Mouse (Mus musculus): Measurements from ENCODE around the gene Crebrf. TPM values are rescaled to one million over a fixed set of nuclear protein-coding genes. Genes with fewer than 3 reads are reported as not detected.

Crebrf gene
- polyA plus RNA-seq, 1 experiment from 2014 or later, result 23.9 TPM

DNA sequence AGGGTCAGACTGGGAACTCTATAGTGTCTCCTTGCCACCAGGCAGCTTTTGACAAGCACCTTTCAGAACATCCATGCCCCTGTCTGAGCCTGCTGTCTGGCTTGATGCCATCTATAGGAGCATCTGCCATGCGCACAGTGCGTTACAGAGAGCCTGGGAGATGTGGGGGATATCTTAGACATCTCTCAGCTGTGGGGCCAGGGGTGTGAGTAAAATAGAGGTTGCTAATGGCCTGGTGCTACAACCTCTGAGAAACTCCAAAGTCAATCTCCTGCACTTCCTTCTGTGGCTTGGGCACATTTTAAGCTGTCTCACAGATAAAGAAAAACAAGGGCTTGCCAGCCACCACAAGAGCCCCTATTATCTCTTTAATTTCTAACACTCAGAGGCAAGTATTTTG is 25.6 kb upstream of the Crebrf start:
- in situ Hi-C loops (cut with MboI; ENCODE audit: low pct_unique_long_range_greater_than_20kb), result no loop called here
- DNase-seq (ENCODE audit: low read depth, low spot score) (no peak), ATAC-seq (no peak)
- CTCF ChIA-PET, result interaction anchor here (1.1 to 1.6 kb wide), 3 partner anchors 10 to 100 kb away, joined by 3 to 6 read pairs (median 5); no protein-coding TSS in a partner anchor
- POLR2A ChIA-PET, result no interaction called here
- H3K27me3 ChIP-seq, result no peaks in the 10 kb centered on the region
- TF ChIP-seq CTCF (IDR thresholded peaks at IDR 0.05), result no peak

DNA sequence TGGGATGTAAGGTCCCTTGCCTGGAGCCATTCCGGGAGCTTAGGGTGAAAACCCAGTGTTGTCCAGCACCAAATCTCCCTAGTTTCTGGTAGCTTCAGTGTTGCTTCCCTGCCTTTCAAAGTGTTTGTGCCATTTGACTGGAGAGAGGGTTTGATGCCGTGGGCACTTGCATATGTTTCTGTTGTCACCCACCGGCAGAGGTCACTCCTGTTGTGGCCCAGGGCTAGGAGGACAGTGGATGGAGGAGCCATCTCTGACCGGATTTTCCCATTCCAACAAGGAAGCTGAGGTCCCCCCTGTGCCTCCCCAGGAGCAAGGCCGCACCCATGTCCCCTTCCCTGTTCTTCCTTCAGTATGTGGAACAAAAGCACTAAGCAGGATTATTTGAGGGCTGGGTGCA is 25.2 kb upstream of the Crebrf start:
- no peak for TF ChIP-seq CTCF (IDR thresholded peaks at IDR 0.05)
- in situ Hi-C loops (cut with MboI; ENCODE audit: low pct_unique_long_range_greater_than_20kb), result no loop called here
- no peaks in the 10 kb centered on the region for H3K27me3 ChIP-seq
- CTCF ChIA-PET, result interaction anchor here (1.1 to 2.0 kb wide), 3 partner anchors 11 to 99 kb away, joined by 3 to 8 read pairs (median 6); no protein-coding TSS in a partner anchor
- ATAC-seq, result no peak
- POLR2A ChIA-PET, result interaction anchor here (1.1 kb wide), 1 partner anchor 13 kb away, joined by 3 read pairs; no protein-coding TSS in a partner anchor
- DNase-seq (ENCODE audit: low read depth, low spot score), result no peak

DNA sequence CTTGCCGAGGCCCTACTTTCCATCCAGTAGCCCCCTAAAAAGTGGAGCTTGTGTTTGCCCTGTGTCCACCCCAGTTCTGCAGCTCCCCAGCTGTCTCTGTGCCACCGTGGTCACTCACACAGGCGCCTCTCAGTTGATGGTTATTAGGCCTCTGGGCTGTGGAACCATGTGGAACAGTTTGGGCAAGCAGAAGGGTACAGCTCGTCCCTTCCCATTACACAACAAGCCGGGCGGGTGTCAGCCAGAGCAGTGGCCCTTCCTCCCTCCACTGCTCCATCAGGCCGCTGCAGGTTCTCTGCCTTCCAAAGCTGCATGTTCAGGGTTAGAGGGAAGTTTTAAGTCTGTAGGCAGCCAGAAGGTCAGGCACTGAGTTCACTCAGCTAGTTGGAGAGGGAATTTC is 24.3 kb upstream of the Crebrf start:
- DNase-seq (ENCODE audit: low read depth, low spot score) (no peak), ATAC-seq (no peak)
- TF ChIP-seq CTCF (IDR thresholded peaks at IDR 0.05), result no peak
- ChIA-PET POLR2A (interaction anchor here (0.8 to 1.1 kb wide), 2 partner anchors 10 to 13 kb away, joined by 3 read pairs; no protein-coding TSS in a partner anchor), CTCF (interaction anchor here (0.8 to 2.0 kb wide), 2 partner anchors 10 to 12 kb away, joined by 3 to 8 read pairs; no protein-coding TSS in a partner anchor)
- in situ Hi-C loops (cut with MboI; ENCODE audit: low pct_unique_long_range_greater_than_20kb), result no loop called here
- H3K27me3 ChIP-seq, result no peaks in the 10 kb centered on the region

GRCm38 (mm10) chr17:26693424-26693823 is 22.0 kb upstream of the Crebrf start:
- in situ Hi-C loops (cut with MboI; ENCODE audit: low pct_unique_long_range_greater_than_20kb), result no loop called here
- CTCF ChIA-PET, result interaction anchor here (0.9 kb wide), 1 partner anchor 9 kb away, joined by 3 read pairs; no protein-coding TSS in a partner anchor
- no peaks in the 10 kb centered on the region for H3K27me3 ChIP-seq
- no peak for ATAC-seq
- POLR2A ChIA-PET, result interaction anchor here (1.2 kb wide), 1 partner anchor 15 kb away, joined by 3 read pairs; no protein-coding TSS in a partner anchor
- no peak for DNase-seq (ENCODE audit: low read depth, low spot score)
- TF ChIP-seq CTCF (IDR thresholded peaks at IDR 0.05), result no peak

DNA sequence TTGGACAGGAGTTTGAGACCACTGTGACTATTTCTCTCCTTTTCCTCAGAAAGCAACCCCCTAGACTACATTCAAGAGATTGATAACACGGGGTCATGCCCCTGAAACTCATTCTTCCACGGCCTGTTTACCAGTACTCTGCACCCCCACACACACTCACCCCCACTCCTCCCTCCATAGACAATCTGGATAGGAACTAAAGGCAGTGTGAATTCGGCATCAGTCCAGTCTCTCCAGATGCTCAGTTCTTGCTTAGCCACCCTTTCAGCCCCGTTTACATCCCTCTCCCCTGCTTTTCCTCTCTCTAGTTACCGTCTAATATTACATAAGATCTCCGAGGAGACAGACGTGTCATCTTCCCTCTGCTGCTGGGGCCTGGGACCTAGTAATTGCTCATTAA is 21.3 kb upstream of the Crebrf start:
- no peak for TF ChIP-seq CTCF (IDR thresholded peaks at IDR 0.05)
- DNase-seq (ENCODE audit: low read depth, low spot score) (no peak), ATAC-seq (no peak)
- ChIA-PET POLR2A (no interaction called here), CTCF (no interaction called here)
- no peaks in the 10 kb centered on the region for H3K27me3 ChIP-seq
- in situ Hi-C loops (cut with MboI; ENCODE audit: low pct_unique_long_range_greater_than_20kb), result no loop called here

DNA sequence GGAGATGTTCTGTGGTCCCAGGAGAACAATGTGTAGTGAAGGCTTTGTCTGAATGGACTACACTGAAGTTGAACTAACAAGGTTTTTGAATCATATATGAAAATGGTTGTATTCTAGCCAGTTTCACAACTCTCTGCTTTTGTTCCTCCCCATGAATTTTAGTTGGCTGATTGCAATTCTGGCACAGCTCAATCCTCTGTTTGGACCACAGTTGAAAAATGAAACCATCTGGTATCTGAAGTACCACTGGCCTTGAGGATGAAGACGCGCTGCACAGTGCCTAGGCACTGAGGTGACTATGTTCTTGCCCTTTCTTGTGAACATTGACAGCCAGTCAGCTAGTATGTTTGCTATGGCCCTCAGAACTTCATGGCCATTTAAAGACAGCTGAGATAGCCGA is 20.3 kb upstream of the Crebrf start:
- DNase-seq (ENCODE audit: low read depth, low spot score) (no peak), ATAC-seq (no peak)
- in situ Hi-C loops (cut with MboI; ENCODE audit: low pct_unique_long_range_greater_than_20kb), result no loop called here
- TF ChIP-seq CTCF (IDR thresholded peaks at IDR 0.05), result no peak
- no peaks in the 10 kb centered on the region for H3K27me3 ChIP-seq
- ChIA-PET CTCF (no interaction called here), POLR2A (interaction anchor here (0.5 to 2.1 kb wide), 5 partner anchors 10 to 799 kb away, joined by 3 to 7 read pairs (median 3); no protein-coding TSS in a partner anchor)

DNA sequence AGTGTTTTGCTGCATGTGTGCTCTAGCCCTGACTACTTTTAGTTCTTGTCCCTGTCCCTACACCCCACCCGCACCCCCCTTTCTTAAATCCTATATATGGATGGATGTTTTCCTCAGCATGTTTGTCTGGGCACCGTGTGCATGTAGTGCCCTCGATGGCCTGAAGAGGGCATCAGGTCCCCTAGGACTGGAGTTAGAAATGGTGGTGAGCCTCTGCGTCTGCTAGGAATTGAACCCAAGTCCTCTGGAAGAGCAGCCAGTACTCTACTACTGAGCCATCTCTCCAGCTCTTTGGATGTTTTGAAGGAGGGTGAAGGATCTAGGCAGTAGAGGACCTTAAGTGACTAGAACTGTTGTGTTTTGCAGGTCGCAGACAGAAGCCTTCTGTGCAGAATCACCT is 16.6 kb upstream of the Crebrf start:
- ChIA-PET CTCF (interaction anchor here (1.2 to 1.8 kb wide), 5 partner anchors 10 to 235 kb away, joined by 3 to 6 read pairs (median 3); no protein-coding TSS in a partner anchor), POLR2A (no interaction called here)
- ATAC-seq (no peak), DNase-seq (ENCODE audit: low read depth, low spot score) (no peak)
- peak; percentile 56 for TF ChIP-seq CTCF (IDR thresholded peaks at IDR 0.05)
- in situ Hi-C loops (cut with MboI; ENCODE audit: low pct_unique_long_range_greater_than_20kb), result no loop called here
- H3K27me3 ChIP-seq, result no peaks in the 10 kb centered on the region

DNA sequence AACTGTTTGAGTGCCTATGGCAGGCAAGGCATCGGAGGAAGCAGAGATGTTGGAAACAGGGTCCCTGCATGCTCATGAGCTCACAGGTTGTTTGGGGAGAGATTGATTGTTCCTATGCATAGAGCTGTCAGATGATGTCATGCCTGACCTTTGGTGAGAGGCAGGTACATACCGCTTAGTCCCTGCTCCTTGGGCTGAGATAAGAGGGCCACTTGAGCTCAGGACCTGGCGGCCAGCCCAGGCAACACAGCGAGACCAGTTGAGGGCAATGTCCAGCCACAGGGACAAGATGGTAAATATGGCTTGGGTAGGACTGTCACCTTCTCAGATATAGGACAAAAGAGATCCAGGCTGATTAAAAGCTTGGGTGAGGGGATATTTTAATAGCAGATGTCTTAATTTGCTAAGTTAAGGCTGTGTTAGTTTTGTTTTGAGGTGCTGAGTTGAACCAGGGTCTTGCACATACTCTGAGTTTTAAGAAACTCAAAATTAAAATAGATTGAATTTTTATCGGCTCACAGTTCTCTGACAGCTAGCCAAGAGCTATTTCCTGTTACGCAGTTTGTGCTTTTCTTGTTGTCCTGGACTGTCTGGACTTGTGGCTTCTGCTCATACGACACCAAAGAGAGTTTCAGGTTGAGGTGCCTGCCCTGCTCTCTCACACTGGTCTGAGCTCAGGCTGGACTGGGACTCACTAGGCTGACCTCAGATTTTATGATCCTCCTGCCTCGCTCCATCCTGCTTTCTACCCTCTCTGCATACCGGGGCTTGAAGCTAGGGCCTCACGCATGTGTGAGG is 15.4 kb upstream of the Crebrf start:
- ChIA-PET POLR2A (no interaction called here), CTCF (interaction anchor here (0.7 to 1.8 kb wide), 6 partner anchors 9 to 237 kb away, joined by 3 to 6 read pairs (median 4); no protein-coding TSS in a partner anchor)
- no peak for ATAC-seq
- DNase-seq (ENCODE audit: low read depth, low spot score), result no peak
- no peaks in the 10 kb centered on the region for H3K27me3 ChIP-seq
- in situ Hi-C loops (cut with MboI; ENCODE audit: low pct_unique_long_range_greater_than_20kb), result no loop called here
- TF ChIP-seq CTCF (IDR thresholded peaks at IDR 0.05), result no peak

- ATAC-seq, result no peak
- CTCF ChIA-PET, result interaction anchor here (1.5 kb wide), 1 partner anchor 10 kb away, joined by 4 read pairs; no protein-coding TSS in a partner anchor
- POLR2A ChIA-PET, result no interaction called here
- no peak for TF ChIP-seq CTCF (IDR thresholded peaks at IDR 0.05)
- H3K27me3 ChIP-seq, result no peaks in the 10 kb centered on the region
- in situ Hi-C loops (cut with MboI; ENCODE audit: low pct_unique_long_range_greater_than_20kb), result no loop called here
- DNase-seq (ENCODE audit: low read depth, low spot score), result no peak
Observed at GRCm38 (mm10) chr17:26701565-26701964, 13.9 kb upstream of the Crebrf start.

DNA sequence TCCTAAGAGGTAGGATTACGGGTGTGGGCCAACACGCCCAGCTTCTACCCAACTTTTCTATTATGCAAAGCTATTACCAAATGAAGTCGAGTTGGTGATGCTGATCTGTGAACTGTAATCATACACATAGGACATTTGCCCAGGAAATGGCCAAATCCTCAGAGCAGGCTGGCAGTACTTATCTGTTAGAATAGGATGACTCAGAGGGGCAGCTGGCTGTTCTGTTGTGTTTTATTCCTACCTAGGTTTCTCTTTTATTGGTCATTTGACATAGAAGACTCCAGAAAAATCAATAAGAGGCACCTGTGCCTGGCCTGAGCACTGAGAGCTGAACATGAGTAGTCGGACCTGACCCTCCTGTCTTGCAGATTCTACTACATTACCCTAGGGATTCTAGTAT is 12.8 kb upstream of the Crebrf start:
- no peak for TF ChIP-seq CTCF (IDR thresholded peaks at IDR 0.05)
- in situ Hi-C loops (cut with MboI; ENCODE audit: low pct_unique_long_range_greater_than_20kb), result no loop called here
- CTCF ChIA-PET, result interaction anchor here (0.8 to 1.5 kb wide), 3 partner anchors 9 to 12 kb away, joined by 3 to 8 read pairs (median 4); no protein-coding TSS in a partner anchor
- no peak for ATAC-seq
- H3K27me3 ChIP-seq, result no peaks in the 10 kb centered on the region
- DNase-seq (ENCODE audit: low read depth, low spot score), result no peak
- POLR2A ChIA-PET, result interaction anchor here (0.5 to 1.6 kb wide), 2 partner anchors 10 to 432 kb away, joined by 3 to 4 read pairs; no protein-coding TSS in a partner anchor

- in situ Hi-C loops (cut with MboI; ENCODE audit: low pct_unique_long_range_greater_than_20kb), result no loop called here
- ChIA-PET POLR2A (interaction anchor here (1.6 kb wide), 1 partner anchor 11 kb away, joined by 4 read pairs; no protein-coding TSS in a partner anchor), CTCF (no interaction called here)
- DNase-seq (ENCODE audit: low read depth, low spot score), result no peak
- no peak for ATAC-seq
- H3K27me3 ChIP-seq, result no peaks in the 10 kb centered on the region
- no peak for TF ChIP-seq CTCF (IDR thresholded peaks at IDR 0.05)
Observed at GRCm38 (mm10) chr17:26703671-26704070, 11.8 kb upstream of the Crebrf start.
